Mouse (Mus musculus) forebrain, embryonic 11.5 days (tissue): ENCODE measurements around the gene Rai14. TPM values are rescaled to one million over a fixed set of nuclear protein-coding genes. Genes with fewer than 3 reads are reported as not detected.

ENCODE experiments used
- ATAC-seq: fragments of 200-750 bp; cut with Nextera tagmentation; replicated peaks from 2 replicates; pipeline ENCODE4 v1.8.0; 2017; ENCODE audit warnings: moderate TSS enrichment; ENCODE audit not compliant: low FRiP score
- DNase-seq: peaks from one replicate; pipeline ENCODE4 v3.0.0-alpha.2; 2017; ENCODE audit warnings: low spot score
- H3K27ac ChIP-seq: fragments of 300-500 bp; sonication (generic); 2 replicates; pipeline ENCODE4 v1.5.1; 2014; ENCODE audit warnings: low read depth, low read length
- H3K27me3 ChIP-seq: fragments of 300-500 bp; sonication (generic); 2 replicates; pipeline ENCODE4 v1.6.1; 2014; ENCODE audit warnings: mild to moderate bottlenecking, low read length, mixed read lengths; ENCODE audit not compliant: control insufficient read depth, insufficient read depth
- H3K36me3 ChIP-seq: fragments of 300-500 bp; sonication (generic); 2 replicates; pipeline ENCODE4 v1.6.1; 2014; ENCODE audit warnings: mild to moderate bottlenecking, low read length, moderate library complexity, mixed read lengths; ENCODE audit not compliant: control insufficient read depth, insufficient read depth
- H3K4me1 ChIP-seq: fragments of 300-500 bp; sonication (generic); replicated peaks from 2 replicates; pipeline ENCODE4 v1.6.1; 2014; ENCODE audit warnings: low read length, mixed read lengths; ENCODE audit not compliant: control insufficient read depth, insufficient read depth
- H3K4me2 ChIP-seq: fragments of 300-500 bp; sonication (generic); 2 replicates; pipeline ENCODE4 v1.6.1; 2014; ENCODE audit warnings: low read depth, mild to moderate bottlenecking, low read length, moderate library complexity, mixed read lengths; ENCODE audit not compliant: severe bottlenecking
- H3K4me3 ChIP-seq: fragments of 300-500 bp; sonication (generic); 2 replicates; pipeline ENCODE4 v1.5.1; 2014; ENCODE audit warnings: low read depth, low read length
- H3K9ac ChIP-seq: fragments of 300-500 bp; sonication (generic); 2 replicates; pipeline ENCODE4 v1.6.1; 2014; ENCODE audit warnings: low read length
- H3K9me3 ChIP-seq: fragments of 300-500 bp; sonication (generic); 2 replicates; pipeline ENCODE4 v1.6.1; 2016; ENCODE audit warnings: low read length, mixed read lengths; ENCODE audit not compliant: control insufficient read depth
- WGBS: fragments of 180-500 bp; shearing (Covaris S2); extraction: QIAGEN DNeasy Blood & Tissue Kit; methylation state at CpG from one replicate; pipeline ENCODE4 v1.1.7; 2014; 5-methylcytosine and 5-hydroxymethylcytosine counted together
- polyA plus RNA-seq: library from polyadenylated mRNA; unstranded; fragments of >200 nt; fragmentation: Nextera tagmentation; extraction: Ambion mirVana; gene quantifications from 2 replicates; pipeline ENCODE4 v1.2.1, GENCODE M21; 2014

Gene Rai14
- polyA plus RNA-seq, 1 experiment from 2014 or later: 61.5 TPM

GRCm38 (mm10) chr15:10583408-10583807, 131.0 kb downstream of the Rai14 start:
- H3K27ac ChIP-seq: no peak overlapping the region
- no peak overlapping the region for H3K9ac ChIP-seq
- no peaks in the 10 kb centered on the region for H3K27me3 ChIP-seq
- no peaks in the 10 kb centered on the region for H3K4me1 ChIP-seq
- WGBS: 60% methylated on average over 8 of the region's 8 CpGs
- DNase-seq (peak; percentile 69), ATAC-seq (peak; percentile 76)
- H3K36me3 ChIP-seq: no peaks in the 10 kb centered on the region
- H3K4me2 ChIP-seq: no peak overlapping the region
- H3K4me3 ChIP-seq: no peak overlapping the region
- no peaks in the 10 kb centered on the region for H3K9me3 ChIP-seq

GRCm38 (mm10) chr15:10579159-10579558, 135.3 kb downstream of the Rai14 start:
- Histone ChIP-seq H3K27me3 (no peaks in the 10 kb centered on the region), H3K36me3 (no peaks in the 10 kb centered on the region; the same call in 1 of the 2 replicates), H3K4me3 (no peak overlapping the region), H3K4me1 (no peaks in the 10 kb centered on the region), H3K27ac (no peak overlapping the region), H3K4me2 (no peak overlapping the region), H3K9me3 (no peaks in the 10 kb centered on the region), H3K9ac (no peak overlapping the region)
- 92% methylated on average over 3 of the region's 3 CpGs for WGBS
- DNase-seq: no peak
- ATAC-seq: no peak

GRCm38 (mm10) chr15:10566486-10566885, 147.9 kb downstream of the Rai14 start:
- DNase-seq: no peak
- 90% methylated on average over 7 of the region's 7 CpGs for WGBS
- no peak overlapping the region for H3K4me3 ChIP-seq
- no peaks in the 10 kb centered on the region; the same call in 1 of the 2 replicates for H3K36me3 ChIP-seq
- H3K9me3 ChIP-seq: no peaks in the 10 kb centered on the region
- ATAC-seq: no peak
- no peaks in the 10 kb centered on the region for H3K27me3 ChIP-seq
- no peak overlapping the region for H3K9ac ChIP-seq
- no peaks in the 10 kb centered on the region for H3K4me1 ChIP-seq
- H3K27ac ChIP-seq: no peak overlapping the region
- H3K4me2 ChIP-seq: no peak overlapping the region

- Histone ChIP-seq H3K27me3 (no peaks in the 10 kb centered on the region), H3K9ac (no peak overlapping the region), H3K27ac (no peak overlapping the region), H3K4me2 (no peak overlapping the region), H3K36me3 (no peaks in the 10 kb centered on the region; the same call in 1 of the 2 replicates), H3K4me3 (no peak overlapping the region), H3K9me3 (no peaks in the 10 kb centered on the region), H3K4me1 (no peaks in the 10 kb centered on the region)
- DNase-seq: no peak
- 57% methylated on average over 1 of the region's 1 CpGs for WGBS
- no peak for ATAC-seq
Measured at GRCm38 (mm10) chr15:10564201-10564600, 150.2 kb downstream of the Rai14 start.

GRCm38 (mm10) chr15:10562281-10562680, 152.1 kb downstream of the Rai14 start:
- Histone ChIP-seq H3K27me3 (no peaks in the 10 kb centered on the region), H3K9me3 (no peaks in the 10 kb centered on the region), H3K27ac (no peak overlapping the region), H3K36me3 (no peaks in the 10 kb centered on the region), H3K4me3 (no peak overlapping the region), H3K4me2 (no peak overlapping the region), H3K4me1 (no peaks in the 10 kb centered on the region), H3K9ac (no peak overlapping the region)
- no peak for DNase-seq
- ATAC-seq: no peak

- no peak overlapping the region for H3K9ac ChIP-seq
- 93% methylated on average over 7 of the region's 7 CpGs for WGBS
- no peak for DNase-seq
- H3K36me3 ChIP-seq: no peaks in the 10 kb centered on the region
- H3K4me1 ChIP-seq: no peaks in the 10 kb centered on the region
- H3K27me3 ChIP-seq: no peaks in the 10 kb centered on the region
- no peak overlapping the region for H3K4me3 ChIP-seq
- no peaks in the 10 kb centered on the region for H3K9me3 ChIP-seq
- H3K4me2 ChIP-seq: no peak overlapping the region
- ATAC-seq: no peak
- no peak overlapping the region for H3K27ac ChIP-seq
Measured at GRCm38 (mm10) chr15:10560005-10560404, 154.4 kb downstream of the Rai14 start.

GRCm38 (mm10) chr15:10558465-10558864, 156.0 kb downstream of the Rai14 start, which contains the start of gene Ttc23l:
TSS of gene Ttc23l (minus strand) at chr15:10558668.
- Histone ChIP-seq H3K4me1 (no peaks in the 10 kb centered on the region), H3K27me3 (no peaks in the 10 kb centered on the region), H3K9me3 (no peaks in the 10 kb centered on the region), H3K36me3 (no peaks in the 10 kb centered on the region), H3K9ac (no peak within 1 kb of the TSS), H3K4me2 (no peak within 1 kb of the TSS), H3K4me3 (no peak within 1 kb of the TSS), H3K27ac (no peak within 1 kb of the TSS)
- DNase-seq (no peak), ATAC-seq (no peak)
- WGBS: 85% methylated on average over 13 of the region's 13 CpGs

- no peaks in the 10 kb centered on the region for H3K4me1 ChIP-seq
- no peak overlapping the region for H3K9ac ChIP-seq
- H3K4me2 ChIP-seq: no peak overlapping the region
- no peaks in the 10 kb centered on the region for H3K36me3 ChIP-seq
- ATAC-seq (no peak), DNase-seq (no peak)
- no peak overlapping the region for H3K27ac ChIP-seq
- no peaks in the 10 kb centered on the region for H3K9me3 ChIP-seq
- no peaks in the 10 kb centered on the region for H3K27me3 ChIP-seq
- no peak overlapping the region for H3K4me3 ChIP-seq
Measured at GRCm38 (mm10) chr15:10554336-10554735, 160.1 kb downstream of the Rai14 start.

GRCm38 (mm10) chr15:10540271-10541088, 173.9 kb downstream of the Rai14 start:
- no peak for DNase-seq
- no peaks in the 10 kb centered on the region for H3K4me1 ChIP-seq
- no peak overlapping the region for H3K4me3 ChIP-seq
- no peaks in the 10 kb centered on the region for H3K27me3 ChIP-seq
- WGBS: 70% methylated on average over 16 of the region's 16 CpGs
- no peaks in the 10 kb centered on the region for H3K9me3 ChIP-seq
- H3K27ac ChIP-seq: no peak overlapping the region
- no peak for ATAC-seq
- no peak overlapping the region for H3K4me2 ChIP-seq
- H3K9ac ChIP-seq: no peak overlapping the region
- no peaks in the 10 kb centered on the region for H3K36me3 ChIP-seq
